Mouse (Mus musculus) midbrain, embryonic 14.5 days (tissue): ENCODE measurements around the gene Eya4. TPM values are rescaled to one million over a fixed set of nuclear protein-coding genes. Genes with fewer than 3 reads are reported as not detected.

ENCODE experiments used
- ATAC-seq: fragments of 200-750 bp; cut with Nextera tagmentation; 2 replicates; pipeline ENCODE4 v1.8.0; 2017; ENCODE audit warnings: moderate number of reproducible peaks, moderate library complexity; ENCODE audit not compliant: low FRiP score, low TSS enrichment
- DNase-seq: peaks from one replicate; pipeline ENCODE4 v3.0.0-alpha.2; 2015
- H3K27ac ChIP-seq: fragments of 300-500 bp; sonication (generic); replicated peaks from 2 replicates; pipeline ENCODE4 v1.5.1; 2014; ENCODE audit warnings: mild to moderate bottlenecking, low read depth, low read length, moderate library complexity
- H3K27me3 ChIP-seq: fragments of 300-500 bp; sonication (generic); 2 replicates; pipeline ENCODE4 v1.6.1; 2014; ENCODE audit warnings: low read length, control low read depth, mixed read lengths; ENCODE audit not compliant: control insufficient read depth, insufficient read depth
- H3K36me3 ChIP-seq: fragments of 300-500 bp; sonication (generic); 2 replicates; pipeline ENCODE4 v1.6.1; 2014; ENCODE audit warnings: low read length, control low read depth; ENCODE audit not compliant: control insufficient read depth, insufficient read depth
- H3K4me1 ChIP-seq: fragments of 300-500 bp; sonication (generic); 2 replicates; pipeline ENCODE4 v1.6.1; 2014; ENCODE audit warnings: mild to moderate bottlenecking, antibody characterized with exemption, low read length, control low read depth; ENCODE audit not compliant: control insufficient read depth, insufficient read depth
- H3K4me2 ChIP-seq: fragments of 300-500 bp; sonication (generic); 2 replicates; pipeline ENCODE4 v1.6.1; 2014; ENCODE audit warnings: mild to moderate bottlenecking, low read length, moderate library complexity
- H3K4me3 ChIP-seq: fragments of 300-500 bp; sonication (generic); replicated peaks from 2 replicates; pipeline ENCODE4 v1.5.1; 2014; ENCODE audit warnings: low read depth, low read length
- H3K9ac ChIP-seq: fragments of 300-500 bp; sonication (generic); replicated peaks from 2 replicates; pipeline ENCODE4 v1.6.1; 2014; ENCODE audit warnings: mild to moderate bottlenecking, low read length, moderate library complexity
- H3K9me3 ChIP-seq: fragments of 300-500 bp; sonication (generic); 2 replicates; pipeline ENCODE4 v1.6.1; 2016; ENCODE audit warnings: low read length, control low read depth, mixed read lengths; ENCODE audit not compliant: control insufficient read depth
- WGBS: fragments of 180-500 bp; shearing (Covaris S2); extraction: QIAGEN DNeasy Blood & Tissue Kit; methylation state at CpG from one replicate; pipeline ENCODE4 v1.1.7; 2014; 5-methylcytosine and 5-hydroxymethylcytosine counted together
- polyA plus RNA-seq: library from polyadenylated mRNA; unstranded; fragments of >200 nt; fragmentation: Nextera tagmentation; extraction: Ambion mirVana; gene quantifications from 2 replicates; pipeline ENCODE4 v1.2.1, GENCODE M21; 2014

Eya4 gene
- polyA plus RNA-seq, 1 experiment from 2014 or later = 0.55 TPM

DNA sequence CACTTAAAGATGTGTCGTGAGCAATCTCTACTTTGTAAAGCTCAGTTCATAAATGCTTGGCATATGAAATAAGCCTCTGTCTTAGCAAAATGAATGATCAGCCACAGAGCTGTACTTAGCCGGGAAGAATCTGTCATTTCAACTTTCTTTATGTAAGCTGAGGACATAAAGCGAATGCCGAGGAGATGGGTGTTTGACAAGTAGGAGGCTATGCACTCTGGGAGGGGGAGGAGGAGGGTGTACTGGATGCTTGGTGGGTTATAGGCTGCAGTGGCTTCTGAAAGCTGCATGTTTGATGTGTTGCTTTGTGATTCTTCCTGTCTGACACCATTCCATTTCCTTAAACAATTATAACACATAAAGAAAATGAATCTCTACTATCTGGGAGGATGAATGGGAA, 133.8 kb downstream of the Eya4 start:
- WGBS = 46% methylated on average over 4 of the region's 4 CpGs
- no peak overlapping the region for H3K9ac ChIP-seq
- H3K27ac ChIP-seq = no peak overlapping the region
- H3K9me3 ChIP-seq = no peaks in the 10 kb centered on the region
- no peak overlapping the region for H3K4me3 ChIP-seq
- H3K27me3 ChIP-seq = no peaks in the 10 kb centered on the region
- no peak overlapping the region for H3K4me2 ChIP-seq
- peaks cover 9% of the 10 kb centered on the region; the same call in 1 of the 2 replicates for H3K4me1 ChIP-seq
- ATAC-seq (no peak), DNase-seq (no peak)
- H3K36me3 ChIP-seq = no peaks in the 10 kb centered on the region

DNA sequence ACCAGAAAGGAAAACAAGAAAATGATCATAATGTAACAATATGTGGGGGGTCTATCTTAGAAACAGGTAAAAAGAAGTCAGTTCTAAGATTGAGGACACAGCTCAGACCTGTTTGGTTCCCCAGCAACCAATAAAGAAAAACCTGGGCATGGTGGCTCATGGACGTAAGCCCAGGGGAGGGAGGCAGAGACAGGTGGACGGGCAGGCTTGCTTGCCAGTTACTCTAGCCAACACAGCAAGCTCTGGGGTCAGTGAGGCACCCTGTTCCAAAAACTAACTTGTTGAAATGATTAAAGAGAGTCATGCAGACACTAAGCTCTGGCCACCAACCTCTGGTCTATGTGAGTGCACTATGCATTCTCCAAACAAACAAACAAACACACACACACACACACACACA, 139.2 kb downstream of the Eya4 start:
- ATAC-seq (no peak), DNase-seq (no peak)
- 88% methylated on average over 2 of the region's 2 CpGs for WGBS
- Histone ChIP-seq H3K4me1 (no peaks in the 10 kb centered on the region), H3K4me2 (no peak overlapping the region), H3K27ac (no peak overlapping the region), H3K4me3 (no peak overlapping the region), H3K9me3 (no peaks in the 10 kb centered on the region), H3K27me3 (no peaks in the 10 kb centered on the region), H3K36me3 (no peaks in the 10 kb centered on the region), H3K9ac (no peak overlapping the region)

DNA sequence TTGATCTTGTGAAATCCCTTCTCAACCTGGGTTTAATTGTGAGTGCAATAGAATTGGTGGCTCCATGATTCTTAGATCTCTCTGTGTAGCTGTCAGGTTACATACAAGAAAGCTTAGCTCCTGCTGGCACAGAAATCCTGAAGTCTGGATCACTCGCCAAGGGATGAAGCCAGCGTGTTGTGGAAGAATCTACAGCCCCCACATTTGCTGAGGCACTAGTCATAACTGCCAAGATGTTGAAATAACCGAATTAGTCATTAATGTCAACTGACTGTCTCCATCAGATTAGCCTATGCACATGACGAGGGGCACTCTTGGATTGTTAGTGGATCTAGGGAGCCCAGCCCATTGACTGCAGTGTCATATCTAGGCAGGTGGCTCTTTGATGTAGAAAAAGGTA, 146.7 kb downstream of the Eya4 start:
- ATAC-seq = no peak
- H3K9ac ChIP-seq = no peak overlapping the region
- H3K36me3 ChIP-seq = no peaks in the 10 kb centered on the region
- H3K27ac ChIP-seq = no peak overlapping the region
- no peak overlapping the region for H3K4me2 ChIP-seq
- no peak overlapping the region for H3K4me3 ChIP-seq
- DNase-seq = peak; percentile 8
- H3K27me3 ChIP-seq = no peaks in the 10 kb centered on the region
- 61% methylated on average over 4 of the region's 4 CpGs for WGBS
- no peaks in the 10 kb centered on the region for H3K4me1 ChIP-seq
- H3K9me3 ChIP-seq = no peaks in the 10 kb centered on the region

DNA sequence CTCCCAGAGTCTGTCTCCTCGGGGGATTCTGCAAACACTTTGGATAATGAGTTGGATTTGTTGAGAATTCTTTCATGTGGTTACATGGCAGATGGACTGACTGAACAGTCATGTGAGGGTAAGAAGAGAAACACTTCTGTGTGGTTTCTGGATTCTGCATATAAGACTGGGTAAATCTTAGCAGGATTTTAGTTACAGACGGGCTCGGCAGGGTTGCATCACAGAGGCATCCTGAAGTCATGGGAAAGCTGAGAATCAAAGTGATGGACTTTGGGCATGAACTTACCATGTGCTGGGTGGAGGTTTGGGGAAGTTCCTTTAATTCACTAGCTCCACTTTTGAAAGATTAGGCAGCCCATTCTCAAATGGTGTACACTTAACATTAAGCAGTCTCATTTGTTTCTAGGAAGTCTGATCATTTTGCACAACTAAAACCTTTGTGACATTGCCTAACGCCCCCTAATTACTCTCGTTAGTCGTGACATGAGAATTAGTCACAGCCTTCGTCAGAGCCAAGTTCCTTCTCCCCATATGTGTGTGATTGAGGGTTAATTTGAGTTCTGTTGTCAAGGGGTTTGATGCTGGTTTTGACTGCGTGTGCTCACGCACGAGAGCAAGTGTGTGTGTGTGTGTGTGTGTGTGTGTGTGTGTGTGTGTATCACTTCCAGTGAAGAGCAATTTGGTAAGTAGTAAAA, 147.3 kb downstream of the Eya4 start:
- 71% methylated on average over 10 of the region's 10 CpGs for WGBS
- Histone ChIP-seq H3K27ac (no peak overlapping the region), H3K27me3 (no peaks in the 10 kb centered on the region), H3K9me3 (no peaks in the 10 kb centered on the region), H3K4me1 (no peaks in the 10 kb centered on the region), H3K4me2 (no peak overlapping the region), H3K36me3 (no peaks in the 10 kb centered on the region), H3K4me3 (no peak overlapping the region), H3K9ac (no peak overlapping the region)
- DNase-seq (no peak), ATAC-seq (no peak)

DNA sequence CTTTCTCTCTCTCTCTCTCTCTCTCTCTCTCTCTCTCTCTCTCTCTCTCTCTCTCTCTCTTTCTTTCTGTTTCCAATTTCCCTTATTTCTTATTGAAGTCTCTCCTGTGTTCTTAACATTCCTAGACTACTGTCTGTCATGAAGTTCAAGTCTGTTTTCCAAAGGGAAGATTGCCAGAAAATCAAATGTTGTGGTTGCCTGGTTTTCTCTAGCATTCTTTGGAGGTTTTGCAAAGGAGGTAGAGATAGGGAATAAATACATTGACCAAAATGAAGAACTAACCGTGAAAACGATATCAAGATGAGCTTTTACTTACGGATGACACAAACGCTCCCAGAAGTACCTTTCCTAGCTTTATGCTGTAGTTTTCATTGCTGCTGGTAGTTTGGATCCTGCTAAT, 148.0 kb downstream of the Eya4 start:
- 92% methylated on average over 4 of the region's 4 CpGs for WGBS
- no peak for DNase-seq
- H3K9ac ChIP-seq = no peak overlapping the region

DNA sequence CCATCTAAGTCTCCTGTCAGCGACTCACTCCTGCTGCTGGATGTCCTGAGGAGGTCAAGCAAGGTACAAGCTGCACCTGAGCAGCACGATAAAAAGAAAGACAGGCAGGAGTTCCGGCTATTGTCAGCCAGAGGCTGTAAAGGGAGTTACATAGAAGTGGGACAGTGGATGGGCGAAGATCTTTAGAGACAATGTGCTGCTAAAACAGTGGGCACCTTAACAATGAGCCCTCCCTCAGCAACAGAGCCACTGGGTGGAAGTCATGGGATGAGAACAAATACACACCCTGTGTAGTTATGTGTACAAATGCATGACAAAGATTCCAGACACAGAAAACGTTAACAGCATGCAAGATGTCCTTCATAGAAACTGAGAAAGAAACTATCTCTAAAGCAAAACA, 152.3 kb downstream of the Eya4 start:
- no peak overlapping the region for H3K4me2 ChIP-seq
- H3K27ac ChIP-seq = no peak overlapping the region
- no peak overlapping the region for H3K4me3 ChIP-seq
- no peaks in the 10 kb centered on the region for H3K9me3 ChIP-seq
- 78% methylated on average over 5 of the region's 5 CpGs for WGBS
- H3K27me3 ChIP-seq = no peaks in the 10 kb centered on the region
- DNase-seq (no peak), ATAC-seq (no peak)
- H3K9ac ChIP-seq = no peak overlapping the region
- H3K36me3 ChIP-seq = no peaks in the 10 kb centered on the region
- no peaks in the 10 kb centered on the region for H3K4me1 ChIP-seq

More for the DNA sequence above, 148.0 kb downstream of the Eya4 start:
- Histone ChIP-seq H3K27me3 (no peaks in the 10 kb centered on the region), H3K36me3 (no peaks in the 10 kb centered on the region), H3K9me3 (no peaks in the 10 kb centered on the region), H3K4me2 (no peak overlapping the region), H3K4me3 (no peak overlapping the region), H3K4me1 (no peaks in the 10 kb centered on the region), H3K27ac (no peak overlapping the region)
- ATAC-seq = no peak

DNA sequence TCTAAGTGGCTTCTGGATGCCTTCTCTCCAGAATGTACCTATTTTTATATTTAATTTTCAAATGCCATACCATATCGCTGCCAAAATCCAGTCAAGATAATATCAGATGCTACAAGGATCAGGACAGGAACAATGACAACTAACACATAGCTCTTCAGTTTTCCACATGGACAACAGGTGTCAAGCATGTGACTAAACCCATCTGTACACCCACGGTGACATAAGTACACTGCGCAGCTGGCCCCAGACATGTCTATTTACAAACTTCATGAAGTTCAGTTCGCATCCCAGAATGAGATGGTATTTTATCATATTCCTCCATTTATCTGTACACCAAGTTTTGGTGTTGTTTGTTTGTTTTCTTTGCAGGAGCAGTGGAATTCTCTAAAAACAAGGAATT, 154.2 kb downstream of the Eya4 start:
- Histone ChIP-seq H3K9ac (no peak overlapping the region), H3K27me3 (no peaks in the 10 kb centered on the region), H3K9me3 (no peaks in the 10 kb centered on the region), H3K27ac (no peak overlapping the region), H3K4me3 (no peak overlapping the region), H3K4me1 (no peaks in the 10 kb centered on the region), H3K4me2 (no peak overlapping the region), H3K36me3 (no peaks in the 10 kb centered on the region)
- ATAC-seq = no peak
- 93% methylated on average over 4 of the region's 4 CpGs for WGBS
- no peak for DNase-seq

DNA sequence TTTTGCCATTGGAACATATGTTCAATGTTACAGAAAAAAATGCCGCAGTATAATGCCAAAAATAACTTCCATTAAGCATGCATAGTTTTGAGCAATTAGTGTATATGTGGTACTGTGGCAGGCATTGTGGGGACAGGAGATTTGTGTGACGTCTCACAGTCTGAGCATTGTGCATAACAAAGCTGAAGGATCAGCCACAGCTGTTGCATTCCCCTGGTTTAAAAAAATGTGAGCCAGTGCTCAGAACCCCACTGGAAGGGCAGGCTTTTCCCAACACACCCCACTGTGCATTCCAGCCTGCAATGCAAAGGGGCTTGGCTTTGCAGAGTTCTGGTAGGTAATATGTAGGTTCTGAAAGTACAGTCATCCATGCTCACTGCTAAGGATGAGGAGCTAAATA, 155.2 kb downstream of the Eya4 start:
- WGBS = 40% methylated on average over 2 of the region's 2 CpGs
- no peaks in the 10 kb centered on the region for H3K4me1 ChIP-seq
- DNase-seq = no peak
- H3K9me3 ChIP-seq = no peaks in the 10 kb centered on the region
- H3K9ac ChIP-seq = no peak overlapping the region
- H3K4me3 ChIP-seq = no peak overlapping the region
- H3K4me2 ChIP-seq = no peak overlapping the region
- H3K27me3 ChIP-seq = no peaks in the 10 kb centered on the region
- ATAC-seq = no peak
- no peak overlapping the region for H3K27ac ChIP-seq
- no peaks in the 10 kb centered on the region for H3K36me3 ChIP-seq

DNA sequence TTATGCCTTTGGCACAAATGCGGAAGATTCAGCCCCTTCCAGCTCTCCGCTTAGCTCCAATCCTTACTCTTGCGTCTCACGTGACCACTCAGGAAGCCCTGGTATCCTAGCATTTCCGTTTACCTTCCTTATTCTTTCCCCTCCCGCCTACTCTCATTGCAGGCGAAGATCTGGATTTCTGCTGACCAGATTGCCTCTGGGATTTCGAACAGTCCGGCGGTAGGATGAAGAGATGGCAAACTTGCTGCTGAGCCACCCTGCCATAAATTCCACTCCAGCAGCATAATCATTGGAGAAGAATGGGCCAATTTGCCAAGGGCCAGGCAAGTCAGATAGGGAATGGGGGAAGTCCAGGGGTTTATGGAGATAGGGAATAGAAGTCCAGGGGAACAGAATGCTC, 160.8 kb downstream of the Eya4 start:
- H3K27ac ChIP-seq = no peak overlapping the region
- H3K27me3 ChIP-seq = no peaks in the 10 kb centered on the region
- no peaks in the 10 kb centered on the region for H3K9me3 ChIP-seq
- H3K9ac ChIP-seq = no peak overlapping the region
- no peak overlapping the region for H3K4me3 ChIP-seq
- no peak overlapping the region for H3K4me2 ChIP-seq
- no peaks in the 10 kb centered on the region for H3K36me3 ChIP-seq
- no peak for ATAC-seq
- 88% methylated on average over 10 of the region's 10 CpGs for WGBS
- DNase-seq = no peak
- no peaks in the 10 kb centered on the region for H3K4me1 ChIP-seq
